Mouse (Mus musculus) olfactory bulb, adult 2 months (tissue): Measurements from ENCODE around the gene Krt6b.
"Not testable (repeated sequence)": the region's sequence is repeated elsewhere in the genome, so short reads cannot be mapped to it uniquely, and the experiment has no call there.

ENCODE experiments used
- CTCF ChIP-seq: fragments of 200-500 bp; IDR thresholded peaks from 2 replicates; pipeline ENCODE4 v1.5.1; 2012; ENCODE audit warnings: low read depth, mild to moderate bottlenecking, low read length, moderate library complexity; ENCODE audit not compliant: insufficient read depth
- POLR2A ChIP-seq: fragments of 200-500 bp; IDR thresholded peaks from 2 replicates; pipeline ENCODE4 v1.6.1; 2012; ENCODE audit warnings: mild to moderate bottlenecking, low read depth, low read length, moderate library complexity; ENCODE audit not compliant: insufficient read depth

- not testable (repeated sequence) for TF ChIP-seq CTCF, POLR2A
Observed at GRCm38 (mm10) chr15:101690460-101690859, 10.4 kb upstream of the Krt6b start.
